Mouse (Mus musculus): ENCODE results near the gene Adamts2.

Adamts2 gene

DNA sequence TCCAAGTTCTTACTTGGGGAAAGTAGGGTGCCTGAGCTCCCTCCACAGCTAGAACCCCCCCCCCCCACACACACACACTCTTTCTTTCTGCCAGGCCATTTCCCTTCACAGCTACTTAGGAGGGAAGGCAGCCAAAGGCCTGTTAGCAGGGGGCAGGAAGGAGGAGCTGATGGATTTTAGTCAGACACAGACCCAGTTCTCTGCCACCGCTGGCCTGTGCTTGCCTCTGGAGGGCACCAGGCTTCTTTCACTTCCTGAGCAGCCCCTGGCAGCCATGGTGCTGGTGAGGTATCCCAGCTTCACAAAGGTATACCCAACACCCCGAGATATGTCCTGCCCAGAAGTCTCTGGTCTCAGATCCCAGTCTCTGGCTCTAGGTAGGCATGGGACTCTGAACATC, 22.4 kb downstream of the Adamts2 start:
- no peak for DNase-seq

DNA sequence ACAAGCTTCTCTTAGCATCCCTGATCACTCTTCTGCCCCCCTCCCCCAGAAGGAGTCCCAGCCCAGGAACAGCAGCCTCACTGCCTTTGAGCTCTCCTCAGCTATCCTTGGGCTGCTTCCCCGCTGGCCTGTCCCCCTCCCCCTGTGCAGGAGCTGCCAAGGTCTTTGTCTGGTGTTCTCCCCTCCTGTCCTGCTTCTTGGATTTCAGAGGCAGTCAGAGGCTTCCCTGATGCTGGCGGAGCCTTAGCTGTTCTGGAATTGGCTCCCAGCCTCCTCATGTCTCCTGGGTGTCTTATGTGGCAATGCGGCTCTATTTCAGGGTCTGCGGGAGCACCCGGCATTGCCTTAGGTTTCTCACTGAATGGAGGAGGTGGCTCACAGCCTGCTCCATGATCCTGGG, 22.8 kb downstream of the Adamts2 start:
- no peak for DNase-seq

- no peak for DNase-seq
These were observed 27.0 kb downstream of the Adamts2 start for GRCm38 (mm10) chr11:50628915-50629314.

- peak; percentile 3 to 4 for DNase-seq
These were observed 28.6 kb downstream of the Adamts2 start for GRCm38 (mm10) chr11:50630462-50630861.

DNA sequence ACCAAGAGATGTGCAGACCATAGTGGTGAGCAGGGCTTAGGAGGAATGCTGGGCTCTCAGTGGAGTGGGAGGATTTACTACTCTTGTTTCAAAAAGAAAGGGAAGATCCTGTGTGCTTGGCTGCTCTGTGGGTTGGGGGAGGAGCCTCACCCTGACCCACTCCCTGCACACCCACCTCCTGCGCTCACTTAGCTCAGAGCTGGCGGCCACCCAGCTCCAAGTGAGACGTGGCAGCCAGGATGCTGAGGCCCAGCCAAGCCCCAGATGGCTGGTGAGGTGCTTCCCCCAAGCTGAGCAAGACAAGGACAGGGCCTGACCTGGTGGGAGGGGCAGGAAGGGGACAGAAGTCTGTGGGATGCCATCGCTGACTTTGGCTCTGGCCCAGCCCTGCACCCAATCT, 30.4 kb downstream of the Adamts2 start:
- DNase-seq, result no peak

DNA sequence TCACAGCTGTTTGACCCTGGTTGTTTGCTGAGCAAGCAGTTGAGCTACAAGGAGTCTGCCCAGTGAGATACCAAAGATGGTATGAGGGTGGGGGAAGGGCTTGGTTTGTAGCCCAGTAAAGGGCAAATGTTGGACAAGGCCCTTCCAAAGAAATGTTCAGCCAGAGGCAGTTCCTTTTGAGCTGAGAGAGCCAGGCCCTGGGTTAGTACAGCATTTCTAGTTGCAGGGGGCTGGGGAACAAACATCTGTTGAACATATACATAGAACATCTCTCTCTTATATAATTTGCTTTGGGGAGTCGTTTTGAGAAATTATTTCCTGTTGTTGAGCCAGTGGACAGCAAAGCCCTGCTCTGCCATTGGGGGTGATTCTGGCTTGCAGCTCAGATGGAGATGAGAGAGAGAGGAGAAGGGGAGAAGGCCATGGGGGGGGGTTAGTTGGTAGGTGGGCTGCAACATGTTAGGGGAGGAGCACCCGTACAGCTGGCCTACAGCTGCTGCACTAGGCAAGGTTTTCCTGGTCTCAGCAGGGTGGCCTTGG, 33.2 kb downstream of the Adamts2 start:
- no peak for DNase-seq

GRCm38 (mm10) chr11:50637026-50637425, 35.1 kb downstream of the Adamts2 start:
- no peak for DNase-seq

DNA sequence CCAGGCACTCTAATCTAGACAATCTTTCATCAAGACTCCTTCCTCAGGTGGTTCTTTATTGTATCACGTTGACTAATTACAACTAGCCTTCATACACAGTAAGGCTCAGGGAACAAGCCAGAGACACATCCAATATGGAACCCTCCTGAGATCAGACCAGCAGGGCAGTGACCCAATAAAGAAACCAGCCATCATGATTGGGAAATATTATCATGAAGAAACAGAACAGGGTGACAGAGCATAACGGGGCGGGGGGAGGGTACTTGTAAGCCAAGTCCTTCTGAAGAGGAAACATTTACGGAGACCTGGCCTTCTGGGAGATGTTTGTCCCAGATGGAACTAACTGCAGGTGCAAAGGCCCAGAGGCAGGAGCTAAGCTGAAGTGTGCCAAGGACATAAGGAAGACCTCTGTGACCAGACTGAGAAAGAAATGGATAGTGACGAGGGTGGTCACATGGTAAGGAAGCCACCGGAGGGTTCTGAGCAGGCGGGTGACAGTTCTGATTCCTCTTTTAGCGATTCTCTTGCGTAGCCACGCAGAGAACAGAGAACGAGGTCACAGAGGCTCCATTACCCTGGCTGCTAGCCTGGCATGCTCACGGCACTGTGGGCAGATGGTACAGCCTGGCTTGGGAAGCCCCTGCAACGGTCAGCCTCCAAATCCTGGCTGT, 36.4 kb downstream of the Adamts2 start:
- no peak for DNase-seq

GRCm38 (mm10) chr11:50638868-50639220, 37.0 kb downstream of the Adamts2 start:
- DNase-seq, result no peak

DNA sequence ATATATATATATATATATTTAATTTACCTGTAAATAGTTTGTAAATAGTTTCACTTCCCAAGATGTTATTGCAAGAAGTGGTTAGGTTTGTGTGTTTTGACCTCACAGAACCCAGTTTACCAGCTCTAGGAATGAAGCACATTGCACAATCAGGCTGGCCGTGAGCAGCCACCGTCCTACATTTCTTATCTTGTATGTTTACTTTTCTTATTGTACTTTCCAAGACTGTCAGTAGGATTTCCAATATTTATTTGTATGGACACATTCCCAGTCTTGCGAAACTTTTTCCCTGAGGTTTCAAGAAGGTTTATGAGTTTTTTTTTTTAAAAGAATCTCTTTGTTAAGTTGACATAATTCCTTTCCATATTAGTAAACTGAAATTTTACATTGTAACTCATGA, 40.7 kb downstream of the Adamts2 start:
- no peak for DNase-seq

DNA sequence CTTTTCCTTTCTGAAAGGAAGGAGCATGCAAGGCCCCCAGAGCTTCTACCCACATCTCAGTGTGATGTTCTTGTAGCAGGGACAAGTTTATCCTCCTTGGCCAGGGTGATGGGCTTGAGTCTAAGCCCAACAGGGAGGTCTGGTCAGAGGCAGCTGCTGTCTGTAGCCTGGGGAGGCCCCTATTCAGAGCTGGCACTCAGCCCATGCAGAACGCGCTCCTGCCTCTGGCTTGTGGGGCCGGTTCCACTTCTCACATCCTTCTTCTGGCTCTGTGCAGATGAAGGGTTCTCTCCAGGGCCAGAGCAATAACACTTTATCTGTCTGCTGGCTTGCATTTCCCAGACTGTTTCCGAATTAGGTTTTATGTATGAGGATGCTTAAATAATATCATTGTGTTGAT, 44.3 kb downstream of the Adamts2 start:
- no peak for DNase-seq

DNA sequence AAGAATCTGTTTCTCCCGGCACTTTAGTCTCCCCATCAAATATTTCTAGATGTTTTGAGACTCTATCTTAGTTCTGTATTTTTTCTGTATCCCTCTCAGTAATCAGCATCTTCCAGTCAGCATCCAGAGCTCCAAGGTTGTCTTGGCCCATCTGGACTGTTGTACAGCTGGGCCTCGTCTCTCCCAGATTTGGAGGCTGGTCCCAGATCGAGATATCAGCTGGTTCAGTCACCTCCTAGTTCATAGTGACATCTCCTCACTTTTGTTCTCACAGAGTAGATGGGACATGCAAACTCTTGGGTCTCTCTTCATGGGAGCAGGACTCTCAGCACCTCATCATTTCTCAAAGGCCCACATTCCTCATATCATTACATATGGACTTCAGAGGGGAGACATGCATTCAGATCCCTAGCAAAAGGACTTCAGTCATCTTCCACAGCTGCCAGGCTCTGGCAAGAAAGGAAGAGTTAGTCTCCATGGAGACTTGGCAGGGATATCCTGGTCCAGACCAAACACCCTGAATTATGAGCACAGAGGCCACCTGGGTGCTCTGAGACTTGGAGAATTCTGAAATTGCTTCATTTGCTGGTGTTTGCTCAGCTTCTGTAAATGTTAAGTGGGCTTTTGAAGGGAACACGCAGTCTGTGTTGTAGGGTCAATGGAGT, 46.4 kb downstream of the Adamts2 start:
- no peak for DNase-seq

- DNase-seq, result no peak
These were observed 48.2 kb downstream of the Adamts2 start for GRCm38 (mm10) chr11:50650037-50650436.

- DNase-seq, result no peak
These were observed 52.0 kb downstream of the Adamts2 start for GRCm38 (mm10) chr11:50653746-50654431.

- DNase-seq, result no peak
These were observed 56.9 kb downstream of the Adamts2 start for GRCm38 (mm10) chr11:50658826-50659225.

GRCm38 (mm10) chr11:50662176-50662575, 60.3 kb downstream of the Adamts2 start:
- DNase-seq, result no peak

DNA sequence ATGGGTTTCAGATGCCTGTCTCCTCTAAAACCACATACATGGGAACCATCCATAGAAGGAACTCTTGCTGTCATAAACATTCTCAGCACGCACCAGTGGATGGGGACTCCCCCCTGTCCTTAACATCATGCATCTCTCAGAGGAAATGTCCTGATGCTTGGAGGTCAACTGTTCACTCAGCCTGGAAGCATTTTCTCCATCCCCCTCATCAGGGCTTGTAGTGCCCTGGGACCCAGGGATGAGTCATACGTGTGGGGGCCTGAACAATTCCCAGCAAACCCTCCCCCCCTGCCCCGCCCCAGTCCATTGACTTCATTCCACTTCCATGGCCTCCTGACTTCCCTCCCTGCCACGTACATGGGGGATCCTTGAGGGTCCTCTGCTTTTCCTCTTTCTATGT, 62.9 kb downstream of the Adamts2 start:
- DNase-seq, result no peak

GRCm38 (mm10) chr11:50669542-50670362, 67.9 kb downstream of the Adamts2 start:
- DNase-seq, result no peak

GRCm38 (mm10) chr11:50670363-50670725, 68.5 kb downstream of the Adamts2 start:
- no peak for DNase-seq

- no peak for DNase-seq
These were observed 69.0 kb downstream of the Adamts2 start for GRCm38 (mm10) chr11:50670881-50671280.

GRCm38 (mm10) chr11:50671376-50671775, 69.5 kb downstream of the Adamts2 start:
- DNase-seq, result no peak

DNA sequence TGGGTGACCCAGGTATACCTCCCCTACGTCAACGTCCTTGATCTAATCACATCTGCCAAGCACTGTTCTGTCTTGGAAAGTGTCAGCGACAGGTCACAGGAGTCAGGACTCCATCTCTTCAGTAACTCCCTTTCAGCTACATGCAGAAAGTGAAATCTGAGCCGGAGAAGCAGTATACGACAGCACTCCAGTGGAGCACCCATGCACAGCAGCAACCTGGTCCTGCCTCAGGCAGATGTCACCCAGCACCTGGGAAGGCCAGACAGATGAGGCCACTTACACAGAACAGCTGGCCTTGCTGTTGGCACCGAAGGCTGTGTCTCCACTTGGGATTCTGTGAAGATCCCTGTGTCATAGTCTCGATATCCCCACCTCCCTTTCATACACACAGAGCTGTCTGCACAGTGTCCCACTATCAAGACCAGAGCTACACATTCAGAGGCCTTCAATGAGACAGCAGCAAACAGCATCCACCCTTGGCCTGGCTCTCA, 70.0 kb downstream of the Adamts2 start:
- DNase-seq, result no peak

DNA sequence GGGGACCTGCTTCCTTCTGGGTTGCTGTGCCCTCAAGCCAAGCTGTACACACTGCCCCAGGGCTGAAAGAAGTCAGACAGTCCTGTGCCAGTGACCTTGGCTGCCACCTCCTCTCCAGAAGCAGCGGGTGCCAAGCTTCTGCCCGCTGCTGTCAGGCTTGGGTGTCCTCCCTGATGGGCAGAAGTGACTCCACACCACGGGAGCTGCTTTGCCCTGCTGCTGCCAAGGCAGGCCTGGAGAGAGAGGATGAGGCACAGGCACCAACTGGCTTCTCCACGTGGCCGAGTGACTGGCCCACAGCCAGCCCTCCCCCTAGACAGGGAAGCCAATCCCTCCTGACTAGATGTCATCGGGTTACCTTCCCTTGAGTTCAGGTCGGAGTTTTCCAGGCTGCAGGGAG, 71.0 kb downstream of the Adamts2 start:
- no peak for DNase-seq

Measured in B cell, adult 2 months (primary cell).